Mouse (Mus musculus) olfactory bulb, adult 2 months (tissue): Measurements from ENCODE around the gene Btbd18.

ENCODE experiments used
- CTCF ChIP-seq: fragments of 200-500 bp; IDR thresholded peaks from 2 replicates; pipeline ENCODE4 v1.5.1; 2012; ENCODE audit warnings: low read depth, mild to moderate bottlenecking, low read length, moderate library complexity; ENCODE audit not compliant: insufficient read depth
- POLR2A ChIP-seq: fragments of 200-500 bp; IDR thresholded peaks from 2 replicates; pipeline ENCODE4 v1.6.1; 2012; ENCODE audit warnings: mild to moderate bottlenecking, low read depth, low read length, moderate library complexity; ENCODE audit not compliant: insufficient read depth

DNA sequence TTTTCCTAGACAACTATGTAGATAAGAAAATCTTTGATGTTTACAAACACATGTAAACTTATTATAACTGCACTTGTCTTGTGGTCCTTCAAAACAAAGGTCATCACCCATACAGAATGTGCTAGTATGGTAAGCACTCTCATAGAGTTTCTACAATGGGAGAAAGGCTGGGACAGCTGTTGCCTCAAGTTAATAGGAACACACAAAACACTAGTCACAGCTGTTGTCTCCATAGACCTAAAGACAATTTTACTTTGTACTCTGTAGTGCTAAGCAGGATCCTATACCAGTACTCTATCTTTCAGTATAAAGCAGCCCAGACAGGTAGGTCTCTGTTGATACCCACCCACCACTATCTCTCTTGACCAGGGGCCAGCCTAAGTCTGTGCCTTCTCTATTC is 18.0 kb upstream of the Btbd18 start:
- no peak for TF ChIP-seq CTCF
- no peak for TF ChIP-seq POLR2A
